Mouse (Mus musculus) spleen, adult 2 months (tissue): ENCODE results near the gene Ush2a. TPM values are rescaled to one million over a fixed set of nuclear protein-coding genes. Genes with fewer than 3 reads are reported as not detected.

Experiments
- DNase-seq, 2 experiments: peaks; one replicate each; pipeline versions ENCODE4 v3.0.0 to v3.0.0-alpha.2; 2012 to 2021; ENCODE audit warnings: low spot score in 2 of 2, low read depth in 1 of 2
- H3K27ac ChIP-seq: fragments of 200-500 bp; 2 replicates; pipeline ENCODE4 v1.5.1; 2012; ENCODE audit warnings: low read length, inconsistent platforms; ENCODE audit not compliant: insufficient read depth
- H3K27me3 ChIP-seq: fragments of 200-500 bp; 2 replicates; pipeline ENCODE4 v1.6.1; 2012; ENCODE audit warnings: mild to moderate bottlenecking, moderate library complexity, low read length, inconsistent platforms; ENCODE audit not compliant: control insufficient read depth, insufficient read depth
- H3K36me3 ChIP-seq: fragments of 200-500 bp; 2 replicates; pipeline ENCODE4 v1.6.1; 2012; ENCODE audit warnings: mild to moderate bottlenecking, low read length, inconsistent platforms; ENCODE audit not compliant: control insufficient read depth, insufficient read depth
- H3K4me1 ChIP-seq: fragments of 200-500 bp; 2 replicates; pipeline ENCODE4 v1.6.1; 2011; ENCODE audit warnings: inconsistent platforms; ENCODE audit not compliant: control insufficient read depth, insufficient read depth, insufficient read length
- H3K4me3 ChIP-seq: fragments of 200-500 bp; 2 replicates; pipeline ENCODE4 v1.5.1; 2011; ENCODE audit warnings: mild to moderate bottlenecking, inconsistent platforms; ENCODE audit not compliant: insufficient read depth, insufficient read length; ENCODE audit errors: extremely low read depth
- CTCF ChIP-seq: fragments of 200-500 bp; IDR thresholded peaks from 2 replicates; pipeline ENCODE4 v1.5.1; 2011; ENCODE audit warnings: mild to moderate bottlenecking, inconsistent platforms; ENCODE audit not compliant: insufficient read depth, insufficient read length, insufficient replicate concordance; ENCODE audit errors: extremely low read depth
- POLR2A ChIP-seq: fragments of 200-500 bp; IDR thresholded peaks from 2 replicates; pipeline ENCODE4 v1.6.1; 2011; ENCODE audit warnings: low read depth, low read length, inconsistent platforms
- WGBS: fragments of 180-500 bp; shearing (Covaris S2); methylation state at CpG from one replicate; pipeline ENCODE4 v1.1.7; 2018; 5-methylcytosine and 5-hydroxymethylcytosine counted together
- polyA plus RNA-seq: library from polyadenylated mRNA; depleted of rRNA; stranded (reverse); fragments of >200 nt; gene quantifications from 2 replicates; pipeline ENCODE4 v1.2.3, GENCODE M21; 2012

The Ush2a gene
- polyA plus RNA-seq, 1 experiment = not detected

- 78% methylated on average over 5 of the region's 5 CpGs for WGBS
- H3K36me3 ChIP-seq = no peaks in the 10 kb centered on the region
- H3K27ac ChIP-seq = no peak overlapping the region
- TF ChIP-seq POLR2A (no peak), CTCF (no peak)
- H3K4me3 ChIP-seq = no peak overlapping the region
- no peaks in the 10 kb centered on the region for H3K27me3 ChIP-seq
- DNase-seq = no peak
- no peaks in the 10 kb centered on the region for H3K4me1 ChIP-seq
Observed at GRCm38 (mm10) chr1:188852776-188853175, 591.0 kb downstream of the Ush2a start.

GRCm38 (mm10) chr1:188854240-188854639 lies 592.4 kb downstream of the Ush2a start:
- TF ChIP-seq POLR2A (no peak), CTCF (no peak)
- H3K4me1 ChIP-seq = no peaks in the 10 kb centered on the region
- no peak overlapping the region for H3K27ac ChIP-seq
- no peak overlapping the region for H3K4me3 ChIP-seq
- H3K27me3 ChIP-seq = no peaks in the 10 kb centered on the region
- no peak for DNase-seq
- H3K36me3 ChIP-seq = no peaks in the 10 kb centered on the region

DNA sequence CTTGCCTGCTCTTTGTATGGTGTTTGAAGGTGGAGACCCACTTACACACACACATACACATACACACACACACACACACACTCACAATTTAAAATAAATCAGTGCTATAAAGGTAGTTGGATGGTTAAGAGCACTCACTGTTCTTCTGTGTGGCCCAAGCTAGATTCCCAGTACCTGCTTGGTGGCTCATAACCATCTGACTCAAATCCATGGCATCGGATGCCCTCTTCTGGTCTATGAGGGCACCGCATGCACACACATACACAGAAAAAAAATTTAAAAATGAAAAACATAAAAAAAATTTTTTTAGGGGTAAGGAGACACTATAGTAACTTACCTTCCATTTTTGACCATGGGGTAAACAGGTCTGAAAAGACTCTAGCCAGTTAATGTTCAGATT lies 593.2 kb downstream of the Ush2a start:
- no peaks in the 10 kb centered on the region for H3K4me1 ChIP-seq
- no peak for DNase-seq
- no peaks in the 10 kb centered on the region for H3K36me3 ChIP-seq
- no peak overlapping the region for H3K27ac ChIP-seq
- no peak for TF ChIP-seq POLR2A
- no peak for TF ChIP-seq CTCF
- WGBS = 98% methylated on average over 2 of the region's 2 CpGs
- H3K27me3 ChIP-seq = no peaks in the 10 kb centered on the region
- H3K4me3 ChIP-seq = no peak overlapping the region

- H3K36me3 ChIP-seq = no peaks in the 10 kb centered on the region
- no peaks in the 10 kb centered on the region for H3K27me3 ChIP-seq
- no peak for DNase-seq
- H3K27ac ChIP-seq = no peak overlapping the region
- 88% methylated on average over 5 of the region's 5 CpGs for WGBS
- no peaks in the 10 kb centered on the region for H3K4me1 ChIP-seq
- TF ChIP-seq POLR2A = no peak
- TF ChIP-seq CTCF = no peak
- no peak overlapping the region for H3K4me3 ChIP-seq
Observed at GRCm38 (mm10) chr1:188859718-188860117, 597.9 kb downstream of the Ush2a start.

- no peak for DNase-seq
- WGBS = 63% methylated on average over 5 of the region's 5 CpGs
- Histone ChIP-seq H3K4me3 (no peak overlapping the region), H3K27ac (no peak overlapping the region), H3K36me3 (no peaks in the 10 kb centered on the region), H3K27me3 (no peaks in the 10 kb centered on the region), H3K4me1 (no peaks in the 10 kb centered on the region)
- TF ChIP-seq CTCF (no peak), POLR2A (no peak)
Observed at GRCm38 (mm10) chr1:188865881-188866280, 604.1 kb downstream of the Ush2a start.

DNA sequence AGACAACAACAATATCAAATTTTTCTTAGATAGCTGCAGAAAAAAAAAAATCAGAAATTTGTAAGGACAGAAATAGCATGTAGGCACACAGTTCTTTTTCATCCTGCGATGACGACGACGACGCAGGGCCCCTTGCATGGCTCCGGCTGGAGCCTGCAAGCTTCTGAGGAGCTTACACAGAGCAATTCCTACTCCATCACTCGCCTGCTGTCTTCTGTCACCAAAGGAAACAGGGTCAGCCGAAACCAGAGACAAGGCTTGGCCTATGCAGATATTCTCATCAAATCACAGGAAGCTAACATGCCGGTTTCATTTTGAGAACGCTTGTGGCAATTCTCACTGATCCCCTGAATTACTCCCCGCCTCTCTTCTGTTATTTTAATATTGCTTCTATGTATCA lies 604.7 kb downstream of the Ush2a start:
- Histone ChIP-seq H3K27ac (no peak overlapping the region), H3K27me3 (no peaks in the 10 kb centered on the region), H3K4me3 (no peak overlapping the region), H3K4me1 (no peaks in the 10 kb centered on the region), H3K36me3 (no peaks in the 10 kb centered on the region)
- no peak for TF ChIP-seq CTCF
- TF ChIP-seq POLR2A = no peak
- WGBS = 84% methylated on average over 11 of the region's 11 CpGs
- no peak for DNase-seq

GRCm38 (mm10) chr1:188878531-188879055 lies 616.8 kb downstream of the Ush2a start:
- H3K4me3 ChIP-seq = no peak overlapping the region
- no peak for TF ChIP-seq CTCF
- no peak for TF ChIP-seq POLR2A
- H3K36me3 ChIP-seq = no peaks in the 10 kb centered on the region
- WGBS = 79% methylated on average over 4 of the region's 4 CpGs
- no peak overlapping the region for H3K27ac ChIP-seq
- no peaks in the 10 kb centered on the region for H3K4me1 ChIP-seq
- no peak for DNase-seq
- H3K27me3 ChIP-seq = no peaks in the 10 kb centered on the region
